Mouse (Mus musculus): ENCODE measurements around the gene Prss2. TPM values are rescaled to one million over a fixed set of nuclear protein-coding genes. Genes with fewer than 3 reads are reported as not detected.

Prss2 gene
- total RNA-seq, 2 experiments from 2014 or later, result not detected

GRCm38 (mm10) chr6:41542983-41543382 is 21.4 kb downstream of the Prss2 start:
- intact Hi-C loops (cut with DNase I), result no loop called here
- TF ChIP-seq CTCF (IDR thresholded peaks at IDR 0.05), result no peak
- no peak for DNase-seq
- Histone ChIP-seq H3K27ac (no peak overlapping the region), H3K4me3 (no peak overlapping the region)

- no peak overlapping the region for H3K27ac ChIP-seq
- DNase-seq, result no peak
- intact Hi-C loops (cut with DNase I), result no loop called here
- no peak for TF ChIP-seq CTCF (IDR thresholded peaks at IDR 0.05)
- no peak overlapping the region for H3K4me3 ChIP-seq
Measured at GRCm38 (mm10) chr6:41543411-41544050, 21.9 kb downstream of the Prss2 start.

GRCm38 (mm10) chr6:41544381-41544924 is 22.9 kb downstream of the Prss2 start:
- no peak for TF ChIP-seq CTCF (IDR thresholded peaks at IDR 0.05)
- intact Hi-C loops (cut with DNase I), result no loop called here
- no peak for DNase-seq
- Histone ChIP-seq H3K4me3 (no peak overlapping the region), H3K27ac (no peak overlapping the region)

- Histone ChIP-seq H3K4me3 (no peak overlapping the region), H3K27ac (no peak overlapping the region)
- no peak for TF ChIP-seq CTCF (IDR thresholded peaks at IDR 0.05)
- DNase-seq, result no peak
- intact Hi-C loops (cut with DNase I), result no loop called here
Measured at GRCm38 (mm10) chr6:41545266-41545665, 23.7 kb downstream of the Prss2 start.

- no peak for DNase-seq
- intact Hi-C loops (cut with DNase I), result no loop called here
- H3K4me3 ChIP-seq, result no peak overlapping the region
- no peak overlapping the region for H3K27ac ChIP-seq
- TF ChIP-seq CTCF (IDR thresholded peaks at IDR 0.05), result no peak
Measured at GRCm38 (mm10) chr6:41547056-41547650, 25.6 kb downstream of the Prss2 start.

- intact Hi-C loops (cut with DNase I), result no loop called here
- no peak for TF ChIP-seq CTCF (IDR thresholded peaks at IDR 0.05)
- no peak overlapping the region for H3K27ac ChIP-seq
Measured at GRCm38 (mm10) chr6:41548286-41548685, 26.7 kb downstream of the Prss2 start.

GRCm38 (mm10) chr6:41553356-41554010 is 31.9 kb downstream of the Prss2 start:
- TF ChIP-seq CTCF (IDR thresholded peaks at IDR 0.05), result no peak
- no peak for DNase-seq
- intact Hi-C loops (cut with DNase I), result no loop called here
- no peak overlapping the region for H3K27ac ChIP-seq
- H3K4me3 ChIP-seq, result no peak overlapping the region

More at GRCm38 (mm10) chr6:41548286-41548685, 26.7 kb downstream of the Prss2 start:
- H3K4me3 ChIP-seq, result no peak overlapping the region
- no peak for DNase-seq

- DNase-seq, result no peak
- no peak for TF ChIP-seq CTCF (IDR thresholded peaks at IDR 0.05)
- H3K27ac ChIP-seq, result no peak overlapping the region
- H3K4me3 ChIP-seq, result no peak overlapping the region
- intact Hi-C loops (cut with DNase I), result no loop called here
Measured at GRCm38 (mm10) chr6:41554295-41555169, 32.9 kb downstream of the Prss2 start.

- no peak; the same call in 1 of the 2 replicates for TF ChIP-seq CTCF (IDR thresholded peaks at IDR 0.05)
- H3K27ac ChIP-seq, result no peak overlapping the region
- no peak overlapping the region for H3K4me3 ChIP-seq
- DNase-seq, result no peak
- intact Hi-C loops (cut with DNase I), result no loop called here
Measured at GRCm38 (mm10) chr6:41556389-41556788, 34.8 kb downstream of the Prss2 start.

GRCm38 (mm10) chr6:41557468-41557867 is 35.9 kb downstream of the Prss2 start:
- intact Hi-C loops (cut with DNase I), result no loop called here
- no peak for TF ChIP-seq CTCF (IDR thresholded peaks at IDR 0.05)
- Histone ChIP-seq H3K27ac (no peak overlapping the region), H3K4me3 (no peak overlapping the region)
- DNase-seq, result no peak

- intact Hi-C loops (cut with DNase I), result no loop called here
- Histone ChIP-seq H3K4me3 (no peak overlapping the region), H3K27ac (no peak overlapping the region)
- DNase-seq, result no peak
- no peak for TF ChIP-seq CTCF (IDR thresholded peaks at IDR 0.05)
Measured at GRCm38 (mm10) chr6:41558271-41558670, 36.7 kb downstream of the Prss2 start.

GRCm38 (mm10) chr6:41559331-41559730 is 37.7 kb downstream of the Prss2 start:
- TF ChIP-seq CTCF (IDR thresholded peaks at IDR 0.05), result no peak
- DNase-seq, result no peak
- H3K4me3 ChIP-seq, result no peak overlapping the region
- no peak overlapping the region for H3K27ac ChIP-seq
- intact Hi-C loops (cut with DNase I), result no loop called here

All from gastrocnemius, adult 2 months (tissue).